Mouse (Mus musculus): ENCODE measurements at regions not wholly inside any gene's neighbourhood (a gene's known extent, or its start where the extent isn't known, plus 50 kb on each side); places are given as distances from the start of the nearest gene placed in this dataset.
A peak's percentile ranks its signal among the peaks of the same experiment; 100 is the strongest.

DNA sequence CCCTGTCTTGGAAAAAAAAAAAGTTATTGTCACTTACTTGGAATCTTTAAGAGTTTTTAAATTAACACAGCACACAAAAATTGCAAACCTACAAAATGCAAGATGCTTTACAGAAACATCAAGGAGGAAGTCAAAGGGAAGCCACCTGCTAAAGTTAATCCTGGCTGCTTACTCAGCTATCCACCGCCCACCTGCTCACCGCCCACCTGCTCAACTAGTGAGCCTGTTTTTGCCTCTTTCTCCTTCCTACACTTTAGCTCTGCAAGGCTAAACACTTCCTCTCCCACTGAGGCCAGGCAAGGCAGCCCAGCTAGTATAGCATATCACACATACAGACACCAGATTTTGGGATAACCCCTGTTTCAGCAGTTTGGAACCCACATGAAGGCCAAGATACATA lies 66.4 kb downstream of the Gm6685 start:
- no peaks in the 10 kb centered on the region for H3K36me3 ChIP-seq (ENCODE audit: control insufficient read depth, insufficient read depth, low read length)
- no peak overlapping the region for H3K9ac ChIP-seq (ENCODE audit: low read length)
- ATAC-seq (ENCODE audit: low FRiP score): no peak
- H3K4me2 ChIP-seq: no peak overlapping the region
- no peaks in the 10 kb centered on the region for H3K9me3 ChIP-seq (ENCODE audit: control insufficient read depth, low read length)
- 97% methylated on average over 2 of the region's 2 CpGs for WGBS
- H3K27ac ChIP-seq (ENCODE audit: low read depth, low read length): no peak overlapping the region
- no peak overlapping the region for H3K4me3 ChIP-seq (ENCODE audit: low read depth, low read length)
- no peaks in the 10 kb centered on the region for H3K27me3 ChIP-seq (ENCODE audit: control insufficient read depth, insufficient read depth, low read length)
- DNase-seq (ENCODE audit: low spot score, missing footprints): peak; percentile 26
- no peaks in the 10 kb centered on the region for H3K4me1 ChIP-seq (ENCODE audit: control insufficient read depth, insufficient read depth, low read length)

DNA sequence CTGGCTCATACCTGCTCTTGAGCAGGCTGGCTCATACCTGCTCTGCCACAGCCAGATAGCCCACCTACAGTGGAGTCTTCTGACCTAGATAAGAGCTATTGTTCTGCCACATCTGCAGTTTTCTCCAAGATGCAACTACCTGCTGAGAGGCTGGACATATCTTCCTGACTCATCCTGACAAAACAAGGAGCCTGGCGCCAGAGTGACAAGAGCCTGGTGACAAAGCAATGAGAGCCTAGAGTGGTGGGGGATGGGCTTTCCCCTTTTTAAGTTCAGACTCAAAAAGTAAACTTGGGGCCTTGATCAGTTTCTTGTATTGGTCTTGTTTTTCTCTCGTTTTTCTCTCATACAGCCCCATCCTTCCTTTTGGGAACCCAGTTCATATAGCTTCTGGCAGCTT lies 67.1 kb downstream of the Gm6685 start:
- no peak for ATAC-seq (ENCODE audit: low FRiP score)
- Histone ChIP-seq H3K36me3 (ENCODE audit: control insufficient read depth, insufficient read depth, low read length) (no peaks in the 10 kb centered on the region), H3K4me3 (ENCODE audit: low read depth, low read length) (no peak overlapping the region), H3K4me1 (ENCODE audit: control insufficient read depth, insufficient read depth, low read length) (no peaks in the 10 kb centered on the region), H3K27ac (ENCODE audit: low read depth, low read length) (no peak overlapping the region), H3K9me3 (ENCODE audit: control insufficient read depth, low read length) (no peaks in the 10 kb centered on the region), H3K27me3 (ENCODE audit: control insufficient read depth, insufficient read depth, low read length) (no peaks in the 10 kb centered on the region), H3K9ac (ENCODE audit: low read length) (no peak overlapping the region), H3K4me2 (no peak overlapping the region)
- DNase-seq (ENCODE audit: low spot score, missing footprints): peak; percentile 54
- WGBS: 77% methylated on average over 2 of the region's 2 CpGs

Measured in midbrain, embryonic 11.5 days (tissue).